13 mouse cellular contexts compared by ENCODE assay signal in the genomic region with DNA sequence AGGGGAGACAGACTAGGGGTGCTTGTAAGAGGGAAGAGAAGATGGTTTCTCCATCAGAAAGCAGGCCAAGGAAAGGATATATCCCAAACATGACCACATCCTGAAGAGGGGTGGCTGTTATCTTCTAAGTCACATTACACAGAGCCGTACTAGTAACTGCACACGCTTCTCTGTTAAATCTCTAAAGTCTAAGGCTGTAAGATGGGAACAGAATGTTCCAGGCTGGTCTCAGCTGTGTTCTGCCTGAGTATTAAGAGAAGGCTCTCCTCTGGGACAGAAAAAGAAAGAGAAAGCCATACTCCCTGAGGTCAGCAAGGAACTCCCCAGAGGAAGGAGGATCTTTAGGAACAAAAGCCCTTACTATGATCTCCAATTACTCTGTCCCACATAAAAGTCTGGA. TPM values are rescaled to one million over a fixed set of nuclear protein-coding genes. Genes with fewer than 3 reads are reported as not detected.
DNase-seq lines count a peak whose midpoint lies in the region; TF ChIP-seq lines count a peak whose summit lies in the region.
"Had no signal": no experiment of that assay in that cellular context is flagged by ENCODE, and none has a peak within 500 bp of the region (broad histone marks: within the 10 kb centered on the region; RNA-seq: fewer than 3 reads in every experiment).

No protein-coding gene starts in this region.

- peak; percentile 56 for DNase-seq in gastrocnemius, adult 18-20 months (ENCODE audit: low spot score)
- no peak for DNase-seq in gastrocnemius, postnatal 4 days (ENCODE audit: low spot score in 2 of 2)
- no peak for DNase-seq in layer of hippocampus, adult 2 months (ENCODE audit: low spot score in 2 of 2)
- DNase-seq in layer of hippocampus, postnatal 25 days (ENCODE audit: extremely low spot score in 1 of 2, low spot score in 1 of 2): no peak
- peak; percentile 29 for DNase-seq in induced T-regulatory cell, adult 2 months (ENCODE audit: low read depth)
- DNase-seq in left cerebral cortex, adult 8-10 months (ENCODE audit: low spot score in 2 of 2): no peak
- DNase-seq in right cerebral cortex, adult 18-20 months: no peak
- DNase-seq: cerebellum, postnatal 10 days; forebrain, postnatal 0 days had no signal

- no peak overlapping the region for H3K4me3 ChIP-seq in layer of hippocampus, adult 2 months
- H3K4me3 ChIP-seq in bone marrow macrophage, adult 2 months (ENCODE audit: insufficient read depth, low read length): no peak overlapping the region
- H3K4me3 ChIP-seq: heart, embryonic 15.5 days had no signal

- 0 out of 2 replicates have a peak overlapping the region, but pooled peaks have one; percentile 37 for H3K27ac ChIP-seq in layer of hippocampus, adult 2 months
- H3K27ac ChIP-seq in bone marrow macrophage, adult 2 months (ENCODE audit: insufficient read depth, low read depth, low read length): peak overlapping the region; percentile 99

- TF ChIP-seq POLR2A in bone marrow macrophage, adult 2 months (IDR thresholded peaks at IDR 0.05; ENCODE audit: borderline replicate concordance, low read depth, low read length): no peak

- H3K4me1 ChIP-seq in bone marrow macrophage, adult 2 months (ENCODE audit: control insufficient read depth, insufficient read depth, low read length): peaks cover 60% of the 10 kb centered on the region

- no peak for TF ChIP-seq CTCF in layer of hippocampus, adult 2 months (conservative IDR thresholded peaks at IDR 0.05)
- TF ChIP-seq CTCF in bone marrow macrophage, adult 2 months (IDR thresholded peaks at IDR 0.05; ENCODE audit: low read depth, low read length): no peak

RNA-seq across cellular contexts. Expression of a gene that starts 35.7 kb away (rescaled TPM):
- total RNA-seq in gastrocnemius, adult 18-20 months (2021): under 1 TPM in 1 of 2 experiments, not detected in 1; 0.09 TPM
- under 1 TPM in 1 of 2 experiments, not detected in 1; 0.10 TPM for total RNA-seq in gastrocnemius, postnatal 4 days (2021)
- total RNA-seq in layer of hippocampus, adult 2 months (2021): not detected
- total RNA-seq in layer of hippocampus, postnatal 25 days (2021): not detected
- 0.24 TPM in 1 of 2 replicates, not detected in the other for polyA plus RNA-seq in bone marrow macrophage, adult 2 months (2012; ENCODE audit: insufficient read depth, insufficient read length, missing spikeins)
- under 1 TPM in 2 of 4 experiments, not detected in 2; 0.15 to 0.33 TPM for total RNA-seq in left cerebral cortex, adult 8-10 months (2022)
- polyA plus RNA-seq: brain, embryonic 14.5 days; forebrain, postnatal 0 days; kidney, embryonic 14.5 days had no signal

RNA-seq across cellular contexts. Expression of a gene that starts 36.3 kb away (rescaled TPM):
- 100 to 1,000 TPM; 108 to 134 TPM for total RNA-seq in gastrocnemius, adult 18-20 months (2021)
- total RNA-seq in gastrocnemius, postnatal 4 days (2021): 10 to 100 TPM; 35.5 to 43.1 TPM
- 10 to 100 TPM; 21.5 to 23.2 TPM for total RNA-seq in layer of hippocampus, adult 2 months (2021)
- total RNA-seq in layer of hippocampus, postnatal 25 days (2021): 10 to 100 TPM; 16.8 to 24.1 TPM
- 79.8 and 84.7 TPM in 2 replicates for polyA plus RNA-seq in bone marrow macrophage, adult 2 months (2012; ENCODE audit: insufficient read depth, insufficient read length, missing spikeins)
- 10 to 100 TPM; 50.5 to 60.6 (median 55.6) TPM for total RNA-seq in left cerebral cortex, adult 8-10 months (2022)

Comparison
In these comparisons a context has a peak if more than half of its experiments do, and no peak if none do; other contexts are left out.
1. DNase-seq: peak in gastrocnemius, adult 18-20 months (single experiment) and induced T-regulatory cell, adult 2 months (single experiment); none in gastrocnemius, postnatal 4 days (0 of 2), layer of hippocampus, adult 2 months (0 of 2), layer of hippocampus, postnatal 25 days (0 of 2), left cerebral cortex, adult 8-10 months (0 of 2) and right cerebral cortex, adult 18-20 months (single experiment).